Mouse (Mus musculus) MEL (cell line): ENCODE data around the gene Lcor. TPM values are rescaled to one million over a fixed set of nuclear protein-coding genes. Genes with fewer than 3 reads are reported as not detected.

Experiments
- DNase-seq: peaks from one replicate; pipeline ENCODE4 v3.0.0; 2011; ENCODE audit warnings: low read depth, low spot score
- H3K27ac ChIP-seq: 2 replicates; pipeline ENCODE4 v1.5.1; 2012; ENCODE audit warnings: low read depth, mild to moderate bottlenecking, control low read depth, low read length, moderate library complexity; ENCODE audit not compliant: control insufficient read depth
- H3K27me3 ChIP-seq, 2 experiments: fragments of 150-350 bp in 1 of 2; sonication (generic) in 1 of 2; 2 replicates each; pipeline ENCODE4 v1.6.1; 2012; ENCODE audit warnings: low read length in 2 of 2, mild to moderate bottlenecking in 2 of 2, improper control_type of control experiment in 1 of 2, moderate library complexity in 1 of 2; ENCODE audit not compliant: insufficient read depth in 2 of 2, control insufficient read depth in 1 of 2
- H3K36me3 ChIP-seq, 2 experiments: 2 replicates each; pipeline ENCODE4 v1.6.1; 2012 to 2014; ENCODE audit warnings: low read length in 2 of 2, improper control_type of control experiment in 1 of 2, inconsistent platforms in 1 of 2, mild to moderate bottlenecking in 1 of 2; ENCODE audit not compliant: insufficient read depth in 2 of 2, control insufficient read depth in 1 of 2
- H3K4me1 ChIP-seq, 2 experiments: fragments of 150-350 bp in 1 of 2; sonication (generic) in 1 of 2; 2 replicates each; pipeline ENCODE4 v1.6.1; 2012; ENCODE audit warnings: low read length in 2 of 2, improper control_type of control experiment in 1 of 2, mild to moderate bottlenecking in 1 of 2; ENCODE audit not compliant: insufficient read depth in 2 of 2, control insufficient read depth in 1 of 2
- H3K4me3 ChIP-seq, 2 experiments: fragments of 150-350 bp in 1 of 2; sonication (generic) in 1 of 2; 2 replicates each; pipeline ENCODE4 v1.5.1; 2012; ENCODE audit warnings: low read depth in 2 of 2, low read length in 2 of 2, mild to moderate bottlenecking in 2 of 2, moderate library complexity in 2 of 2, control low read depth in 1 of 2, improper control_type of control experiment in 1 of 2; ENCODE audit not compliant: control insufficient read depth in 1 of 2, insufficient read depth in 1 of 2
- H3K79me2 ChIP-seq: 2 replicates; pipeline ENCODE4 v1.6.1; 2012; ENCODE audit warnings: mild to moderate bottlenecking, low read length, moderate library complexity; ENCODE audit not compliant: control insufficient read depth, poor library complexity, insufficient read depth
- H3K9ac ChIP-seq: 2 replicates; pipeline ENCODE4 v1.6.1; 2012; ENCODE audit warnings: low read depth, mild to moderate bottlenecking, control low read depth, low read length, moderate library complexity; ENCODE audit not compliant: control insufficient read depth, poor library complexity, severe bottlenecking
- H3K9me3 ChIP-seq: fragments of 150-350 bp; sonication (generic); replicated peaks from 2 replicates; pipeline ENCODE4 v1.6.1; 2012; ENCODE audit warnings: mild to moderate bottlenecking, low read length, improper control_type of control experiment, moderate library complexity; ENCODE audit not compliant: insufficient read depth
- CHD1 ChIP-seq: IDR thresholded peaks from 2 replicates; pipeline ENCODE4 v1.6.1; 2012; ENCODE audit warnings: low read depth, mild to moderate bottlenecking, inconsistent platforms, low read length, improper control_type of control experiment
- CTCF ChIP-seq, 3 experiments: IDR thresholded peaks in 2 of 3; conservative IDR thresholded peaks in 1 of 3; 2 replicates each; pipeline ENCODE4 v1.5.1; 2011 to 2012; ENCODE audit warnings: low read length in 3 of 3, low read depth in 2 of 3, mild to moderate bottlenecking in 2 of 3, improper control_type of control experiment in 1 of 3, inconsistent platforms in 1 of 3, mixed read lengths in 1 of 3, moderate library complexity in 1 of 3; ENCODE audit not compliant: control insufficient read depth in 1 of 3, insufficient read depth in 1 of 3, poor library complexity in 1 of 3, severe bottlenecking in 1 of 3
- E2F4 ChIP-seq: IDR thresholded peaks from 2 replicates; pipeline ENCODE4 v1.6.1; 2011; ENCODE audit warnings: low read depth, low read length, improper control_type of control experiment, borderline replicate concordance
- EP300 ChIP-seq, 2 experiments: IDR thresholded peaks; 2 replicates each; pipeline ENCODE4 v1.6.1; 2011; ENCODE audit warnings: improper control_type of control experiment in 2 of 2, low read length in 2 of 2, low read depth in 1 of 2, mild to moderate bottlenecking in 1 of 2
- GABPA ChIP-seq: IDR thresholded peaks from 2 replicates; pipeline ENCODE4 v1.6.1; 2012; ENCODE audit warnings: low read depth, mild to moderate bottlenecking, inconsistent platforms, low read length, improper control_type of control experiment, moderate library complexity
- JUND ChIP-seq: IDR thresholded peaks from 2 replicates; pipeline ENCODE4 v1.6.1; 2011; ENCODE audit warnings: low read depth, mild to moderate bottlenecking, improper control_type of control experiment, low read length
- KAT2A ChIP-seq: conservative IDR thresholded peaks from 2 replicates; pipeline ENCODE4 v1.6.1; 2012; ENCODE audit warnings: low read depth, low read length, improper control_type of control experiment, inconsistent platforms
- MAX ChIP-seq: IDR thresholded peaks from 2 replicates; pipeline ENCODE4 v1.6.1; 2011; ENCODE audit warnings: low read length, improper control_type of control experiment
- MAZ ChIP-seq: IDR thresholded peaks from 2 replicates; pipeline ENCODE4 v1.6.1; 2012; ENCODE audit warnings: low read depth, mild to moderate bottlenecking, inconsistent platforms, low read length, improper control_type of control experiment
- MEF2A ChIP-seq: IDR thresholded peaks from 2 replicates; pipeline ENCODE4 v1.6.1; 2014; ENCODE audit warnings: low read depth, mild to moderate bottlenecking, inconsistent platforms, low read length, improper control_type of control experiment; ENCODE audit not compliant: poor library complexity, insufficient replicate concordance, severe bottlenecking; ENCODE audit errors: extremely low read depth
- MYC ChIP-seq: IDR thresholded peaks from 2 replicates; pipeline ENCODE4 v1.6.1; 2011; ENCODE audit warnings: low read depth, mild to moderate bottlenecking, low read length, improper control_type of control experiment, moderate library complexity
- NRF1 ChIP-seq: IDR thresholded peaks from 2 replicates; pipeline ENCODE4 v1.6.1; 2014; ENCODE audit warnings: low read depth, mild to moderate bottlenecking, inconsistent platforms, low read length, improper control_type of control experiment, moderate library complexity; ENCODE audit not compliant: poor library complexity, insufficient read depth, severe bottlenecking
- POLR2A ChIP-seq, 2 experiments: IDR thresholded peaks; 2 replicates each; pipeline ENCODE4 v1.6.1; 2011 to 2012; ENCODE audit warnings: low read length in 2 of 2, mild to moderate bottlenecking in 2 of 2, control low read depth in 1 of 2, improper control_type of control experiment in 1 of 2, low read depth in 1 of 2, moderate library complexity in 1 of 2; ENCODE audit not compliant: control insufficient read depth in 1 of 2, insufficient read depth in 1 of 2, poor library complexity in 1 of 2
- POLR2AphosphoS5 ChIP-seq: IDR thresholded peaks from 2 replicates; pipeline ENCODE4 v1.6.1; 2012; ENCODE audit warnings: low read depth, borderline replicate concordance, mild to moderate bottlenecking, inconsistent platforms, low read length, moderate library complexity, mixed read lengths
- RAD21 ChIP-seq: IDR thresholded peaks from 2 replicates; pipeline ENCODE4 v1.6.1; 2011; ENCODE audit warnings: mild to moderate bottlenecking, low read depth, low read length, improper control_type of control experiment
- SIN3A ChIP-seq: IDR thresholded peaks from 2 replicates; pipeline ENCODE4 v1.6.1; 2012; ENCODE audit warnings: low read length, improper control_type of control experiment, inconsistent platforms
- USF1 ChIP-seq: IDR thresholded peaks from 2 replicates; pipeline ENCODE4 v1.6.1; 2014; ENCODE audit warnings: low read depth, mild to moderate bottlenecking, inconsistent platforms, low read length, improper control_type of control experiment, moderate library complexity
- USF2 ChIP-seq, 2 experiments: IDR thresholded peaks; 2 replicates each; pipeline ENCODE4 v1.6.1; 2011 to 2012; ENCODE audit warnings: improper control_type of control experiment in 2 of 2, low read length in 2 of 2, borderline replicate concordance in 1 of 2, inconsistent platforms in 1 of 2, low read depth in 1 of 2, mild to moderate bottlenecking in 1 of 2; ENCODE audit not compliant: insufficient read depth in 1 of 2
- ZMIZ1 ChIP-seq: IDR thresholded peaks from 2 replicates; pipeline ENCODE4 v1.6.1; 2012; ENCODE audit warnings: low read depth, mild to moderate bottlenecking, inconsistent platforms, low read length, improper control_type of control experiment, moderate library complexity
- ZNF384 ChIP-seq: IDR thresholded peaks from 2 replicates; pipeline ENCODE4 v1.6.1; 2012; ENCODE audit warnings: low read depth, mild to moderate bottlenecking, inconsistent platforms, low read length, improper control_type of control experiment
- polyA plus RNA-seq, 2 experiments: library from polyadenylated mRNA; stranded (reverse) in 1 of 2; unstranded in 1 of 2; fragments of >175 nt in 1 of 2; fragments of >200 nt in 1 of 2; gene quantifications; 2 replicates each; pipeline versions ENCODE4 v1.2.1 to v1.2.4; 2012; ENCODE audit warnings: low replicate concordance in 2 of 2, low read depth in 1 of 2; ENCODE audit not compliant: insufficient read length in 2 of 2, insufficient read depth in 1 of 2, missing spikeins in 1 of 2
- total RNA-seq: library from RNA; depleted of rRNA; stranded (reverse); fragments of 300-350 nt; gene quantifications from 2 replicates; pipeline ENCODE4 v1.2.3, GENCODE M21; 2012

Lcor gene
- total and polyA plus RNA-seq, 3 experiments = 8.1 to 8.7 TPM; not detected in 1

GRCm38 (mm10) chr19:41558891-41559486 is 76.6 kb downstream of the Lcor start:
- DNase-seq = no peak
- H3K4me1 ChIP-seq = peaks cover 0 to 3% of the 10 kb centered on the region in 2 experiments; a peak in 1 of 4 replicates
- no peaks in the 10 kb centered on the region for H3K79me2 ChIP-seq
- no peak overlapping the region for H3K27ac ChIP-seq
- peaks cover 2 to 46% of the 10 kb centered on the region in 2 experiments for H3K36me3 ChIP-seq
- TF ChIP-seq MAZ (no peak), JUND (no peak), NRF1 (no peak), EP300 (IDR thresholded peaks at IDR 0.05; ENCODE audit: low read depth in 1 of 2, low read length in 2 of 2) (no peak), USF1 (no peak), ZNF384 (no peak), CHD1 (no peak), ZMIZ1 (no peak), POLR2AphosphoS5 (no peak), RAD21 (no peak), GABPA (no peak), E2F4 (no peak), MAX (no peak), SIN3A (no peak), MYC (no peak), CTCF (IDR thresholded peaks at IDR 0.05 in 2 of 3, conservative IDR thresholded peaks at IDR 0.05 in 1 of 3; ENCODE audit: control insufficient read depth in 1 of 3, insufficient read depth in 1 of 3, low read depth in 2 of 3, low read length in 3 of 3, poor library complexity in 1 of 3, severe bottlenecking in 1 of 3) (no peak), USF2 (IDR thresholded peaks at IDR 0.05; ENCODE audit: borderline replicate concordance in 1 of 2, insufficient read depth in 1 of 2, low read depth in 1 of 2, low read length in 2 of 2) (no peak), MEF2A (no peak), POLR2A (IDR thresholded peaks at IDR 0.05; ENCODE audit: control insufficient read depth in 1 of 2, insufficient read depth in 1 of 2, low read depth in 1 of 2, low read length in 2 of 2, poor library complexity in 1 of 2) (no peak)
- H3K4me3 ChIP-seq = no peak overlapping the region
- no peaks in the 10 kb centered on the region for H3K9me3 ChIP-seq
- no peak overlapping the region for H3K9ac ChIP-seq
- no peaks in the 10 kb centered on the region for H3K27me3 ChIP-seq

GRCm38 (mm10) chr19:41560856-41561255 is 78.4 kb downstream of the Lcor start:
- Histone ChIP-seq H3K79me2 (no peaks in the 10 kb centered on the region), H3K36me3 (peaks cover 2 to 34% of the 10 kb centered on the region in 2 experiments), H3K4me1 (peaks cover 0 to 3% of the 10 kb centered on the region in 2 experiments; a peak in 1 of 4 replicates), H3K27ac (no peak overlapping the region), H3K9ac (no peak overlapping the region), H3K9me3 (no peaks in the 10 kb centered on the region), H3K4me3 (no peak overlapping the region), H3K27me3 (no peaks in the 10 kb centered on the region)
- TF ChIP-seq USF2 (IDR thresholded peaks at IDR 0.05; ENCODE audit: borderline replicate concordance in 1 of 2, insufficient read depth in 1 of 2, low read depth in 1 of 2, low read length in 2 of 2) (no peak), KAT2A (0 out of 2 replicates have a peak, but pooled peaks have one; percentile 6), E2F4 (no peak)
- DNase-seq = no peak
